Mouse (Mus musculus): ENCODE results near the gene Ankdd1b. TPM values are rescaled to one million over a fixed set of nuclear protein-coding genes. Genes with fewer than 3 reads are reported as not detected.

The Ankdd1b gene
- polyA plus RNA-seq, 1 experiment from 2014 or later, result not detected

DNA sequence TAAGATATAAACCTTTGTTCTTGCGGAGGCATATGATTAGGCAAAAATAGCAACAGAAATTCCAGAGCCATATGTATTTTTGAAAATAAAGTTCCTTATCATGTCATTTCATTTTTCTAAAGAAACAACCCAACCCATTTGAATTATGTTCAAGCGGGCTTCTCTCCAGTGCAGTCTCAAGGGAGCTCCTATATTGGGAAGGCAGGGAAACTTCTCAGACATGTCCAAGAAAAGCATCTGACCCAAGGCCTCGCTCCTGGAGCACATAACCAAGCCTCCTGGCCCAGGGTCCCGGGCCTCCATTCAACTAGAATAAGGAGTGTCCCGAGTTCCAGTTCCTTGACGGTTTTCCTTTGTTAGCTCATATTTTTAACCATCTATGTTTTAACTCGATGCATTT is 20.1 kb downstream of the Ankdd1b start:
- no peak for ATAC-seq (ENCODE audit: low read depth)
- H3K9ac ChIP-seq (replicated peaks; ENCODE audit: low read depth, low read length), result no peak overlapping the region
- no peak overlapping the region for H3K27ac ChIP-seq (ENCODE audit: low read depth, low read length)
- no peak overlapping the region for H3K4me2 ChIP-seq (ENCODE audit: low read depth, low read length)
- no peaks in the 10 kb centered on the region for H3K27me3 ChIP-seq (ENCODE audit: control insufficient read depth, insufficient read depth, low read length)
- H3K4me1 ChIP-seq (ENCODE audit: control insufficient read depth, insufficient read depth, low read length), result no peaks in the 10 kb centered on the region
- H3K9me3 ChIP-seq (ENCODE audit: control insufficient read depth, low read length), result no peaks in the 10 kb centered on the region
- no peaks in the 10 kb centered on the region for H3K36me3 ChIP-seq (ENCODE audit: control insufficient read depth, insufficient read depth, low read length)
- WGBS, result 89% methylated on average over 7 of the region's 7 CpGs
- no peak overlapping the region for H3K4me3 ChIP-seq (ENCODE audit: low read depth, low read length)

DNA sequence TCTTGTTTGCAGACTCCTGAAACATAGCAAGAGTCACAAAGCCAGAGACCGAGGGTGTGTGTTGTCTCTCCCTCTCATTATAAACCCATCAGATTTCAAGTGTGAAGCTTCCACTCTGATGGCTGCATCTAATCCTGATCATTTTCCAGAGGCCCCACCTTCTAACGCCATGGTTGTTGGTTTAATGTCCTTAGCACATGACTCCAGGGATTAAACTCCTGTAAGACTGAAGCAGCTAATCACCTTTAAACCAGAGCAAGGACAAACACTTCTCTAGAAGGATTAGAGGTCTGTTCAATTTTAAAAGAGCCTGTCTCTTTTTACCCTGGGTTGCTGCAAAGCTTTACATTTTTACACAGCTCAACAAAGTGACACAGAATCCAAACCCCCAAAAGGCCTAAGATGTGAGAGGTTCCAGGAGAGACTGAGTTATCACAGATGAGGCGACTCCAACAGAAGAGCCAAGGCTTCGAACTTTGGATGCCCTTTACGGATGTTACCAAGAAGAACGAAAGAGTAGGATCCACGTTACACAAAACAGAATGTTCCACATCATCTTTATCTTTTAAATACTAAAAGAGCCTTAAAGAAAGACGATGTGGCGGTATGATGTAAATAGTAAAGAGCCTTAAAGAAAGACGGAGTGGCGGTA is 20.7 kb downstream of the Ankdd1b start:
- no peak overlapping the region for H3K4me2 ChIP-seq (ENCODE audit: low read depth, low read length)
- H3K9me3 ChIP-seq (ENCODE audit: control insufficient read depth, low read length), result no peaks in the 10 kb centered on the region
- no peak overlapping the region for H3K27ac ChIP-seq (ENCODE audit: low read depth, low read length)
- no peaks in the 10 kb centered on the region for H3K36me3 ChIP-seq (ENCODE audit: control insufficient read depth, insufficient read depth, low read length)
- ATAC-seq (ENCODE audit: low read depth), result no peak
- H3K27me3 ChIP-seq (ENCODE audit: control insufficient read depth, insufficient read depth, low read length), result no peaks in the 10 kb centered on the region
- 85% methylated on average over 11 of the region's 11 CpGs for WGBS
- no peaks in the 10 kb centered on the region for H3K4me1 ChIP-seq (ENCODE audit: control insufficient read depth, insufficient read depth, low read length)
- H3K9ac ChIP-seq (replicated peaks; ENCODE audit: low read depth, low read length), result no peak overlapping the region
- no peak overlapping the region for H3K4me3 ChIP-seq (ENCODE audit: low read depth, low read length)

DNA sequence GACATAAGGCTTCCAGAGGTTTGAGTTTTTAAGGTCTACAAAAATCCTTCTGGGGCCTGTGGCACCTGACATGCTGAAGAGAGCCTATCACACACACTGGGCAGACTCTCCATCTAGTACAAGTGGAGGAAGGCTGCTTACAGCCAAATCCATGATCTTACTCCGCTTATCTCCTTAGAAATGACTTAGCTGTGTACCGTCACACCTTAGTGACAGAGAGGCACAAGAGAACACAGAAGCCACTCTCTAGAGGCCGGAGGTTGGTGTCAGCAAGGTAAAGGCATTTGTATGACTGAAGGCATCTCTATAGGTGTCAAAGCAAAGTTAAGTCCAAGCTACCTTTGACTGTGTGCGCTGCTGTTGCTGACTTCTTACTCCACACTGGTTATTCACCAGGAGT is 30.6 kb downstream of the Ankdd1b start:
- Histone ChIP-seq H3K36me3 (ENCODE audit: control insufficient read depth, insufficient read depth, low read length) (no peaks in the 10 kb centered on the region), H3K27me3 (ENCODE audit: control insufficient read depth, insufficient read depth, low read length) (no peaks in the 10 kb centered on the region), H3K4me2 (ENCODE audit: low read depth, low read length) (no peak overlapping the region), H3K9me3 (ENCODE audit: control insufficient read depth, low read length) (no peaks in the 10 kb centered on the region), H3K4me1 (ENCODE audit: control insufficient read depth, insufficient read depth, low read length) (no peaks in the 10 kb centered on the region), H3K27ac (ENCODE audit: low read depth, low read length) (no peak overlapping the region), H3K4me3 (ENCODE audit: low read depth, low read length) (no peak overlapping the region), H3K9ac (replicated peaks; ENCODE audit: low read depth, low read length) (no peak overlapping the region)
- 87% methylated on average over 4 of the region's 4 CpGs for WGBS
- no peak for ATAC-seq (ENCODE audit: low read depth)

DNA sequence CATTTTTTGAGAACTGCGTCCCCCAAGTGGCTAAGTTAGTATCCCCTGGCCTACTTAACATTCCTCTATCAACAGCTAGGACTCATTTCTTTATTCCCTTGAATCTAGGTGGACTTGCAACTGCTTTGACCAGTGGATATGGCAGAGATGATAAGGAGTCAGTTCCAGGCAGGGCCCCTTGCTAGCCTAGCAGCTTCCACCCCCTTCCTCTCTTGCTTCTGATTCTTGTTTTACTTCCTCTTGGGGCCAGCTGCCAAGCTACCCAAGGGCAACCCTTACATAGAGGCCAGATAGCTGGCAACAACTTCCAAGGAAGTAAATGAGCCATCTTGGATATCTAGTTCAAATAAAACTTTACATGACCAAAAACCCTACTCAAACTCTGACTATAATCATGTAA is 34.1 kb downstream of the Ankdd1b start:
- H3K27me3 ChIP-seq (ENCODE audit: control insufficient read depth, insufficient read depth, low read length), result no peaks in the 10 kb centered on the region
- no peak overlapping the region for H3K4me2 ChIP-seq (ENCODE audit: low read depth, low read length)
- no peaks in the 10 kb centered on the region for H3K4me1 ChIP-seq (ENCODE audit: control insufficient read depth, insufficient read depth, low read length)
- H3K9ac ChIP-seq (replicated peaks; ENCODE audit: low read depth, low read length), result no peak overlapping the region
- H3K36me3 ChIP-seq (ENCODE audit: control insufficient read depth, insufficient read depth, low read length), result no peaks in the 10 kb centered on the region
- WGBS, result 100% methylated on average over 1 of the region's 1 CpGs
- no peaks in the 10 kb centered on the region for H3K9me3 ChIP-seq (ENCODE audit: control insufficient read depth, low read length)
- H3K4me3 ChIP-seq (ENCODE audit: low read depth, low read length), result no peak overlapping the region
- H3K27ac ChIP-seq (ENCODE audit: low read depth, low read length), result no peak overlapping the region
- no peak for ATAC-seq (ENCODE audit: low read depth)

DNA sequence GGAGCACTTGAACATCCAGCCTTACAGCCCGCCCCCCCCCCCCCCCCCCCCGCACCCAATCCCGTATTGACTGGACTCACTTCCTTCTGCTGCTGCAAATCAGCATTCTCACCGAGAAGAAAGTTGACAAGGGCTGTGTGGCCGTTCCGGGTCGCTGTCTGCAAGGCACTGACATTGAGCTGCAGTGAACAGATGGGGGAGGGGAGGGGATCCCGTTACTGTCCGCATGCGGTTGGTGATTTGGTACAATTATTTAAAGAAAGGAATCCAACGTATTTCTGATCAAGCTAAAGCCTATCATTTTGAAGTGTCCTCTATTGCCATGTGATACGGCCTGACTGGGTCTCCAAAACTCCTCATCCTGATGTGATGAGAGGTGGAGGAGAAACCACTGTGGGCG is 35.2 kb downstream of the Ankdd1b start:
- Histone ChIP-seq H3K9ac (replicated peaks; ENCODE audit: low read depth, low read length) (no peak overlapping the region), H3K36me3 (ENCODE audit: control insufficient read depth, insufficient read depth, low read length) (no peaks in the 10 kb centered on the region), H3K27me3 (ENCODE audit: control insufficient read depth, insufficient read depth, low read length) (no peaks in the 10 kb centered on the region), H3K4me1 (ENCODE audit: control insufficient read depth, insufficient read depth, low read length) (no peaks in the 10 kb centered on the region), H3K4me3 (ENCODE audit: low read depth, low read length) (no peak overlapping the region), H3K9me3 (ENCODE audit: control insufficient read depth, low read length) (no peaks in the 10 kb centered on the region), H3K4me2 (ENCODE audit: low read depth, low read length) (no peak overlapping the region), H3K27ac (ENCODE audit: low read depth, low read length) (no peak overlapping the region)
- 51% methylated on average over 12 of the region's 13 CpGs for WGBS
- ATAC-seq (ENCODE audit: low read depth), result no peak

DNA sequence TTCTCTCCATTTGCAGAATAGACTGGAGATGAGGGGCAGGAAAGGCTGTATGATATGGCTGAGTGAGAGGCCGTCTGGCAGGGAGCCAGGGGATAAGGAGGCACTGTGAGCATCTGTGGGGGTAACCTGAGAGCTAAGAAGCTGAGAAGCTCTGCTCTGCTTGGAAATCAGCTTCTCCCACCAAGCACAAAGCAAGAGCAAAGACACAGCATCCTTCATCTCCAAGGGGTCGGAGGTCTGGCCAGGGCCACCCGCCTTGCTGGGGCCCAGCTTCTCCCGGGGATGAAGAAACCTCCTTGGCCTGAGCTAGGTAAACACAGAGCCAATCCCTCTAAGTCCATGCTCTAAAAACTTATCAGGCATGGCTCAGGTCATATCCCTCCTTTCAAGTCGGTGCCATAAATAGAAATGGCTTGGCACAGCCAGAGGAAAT is 36.1 kb downstream of the Ankdd1b start:
- WGBS, result 72% methylated on average over 5 of the region's 5 CpGs
- no peak for ATAC-seq (ENCODE audit: low read depth)
- no peak overlapping the region for H3K4me3 ChIP-seq (ENCODE audit: low read depth, low read length)

DNA sequence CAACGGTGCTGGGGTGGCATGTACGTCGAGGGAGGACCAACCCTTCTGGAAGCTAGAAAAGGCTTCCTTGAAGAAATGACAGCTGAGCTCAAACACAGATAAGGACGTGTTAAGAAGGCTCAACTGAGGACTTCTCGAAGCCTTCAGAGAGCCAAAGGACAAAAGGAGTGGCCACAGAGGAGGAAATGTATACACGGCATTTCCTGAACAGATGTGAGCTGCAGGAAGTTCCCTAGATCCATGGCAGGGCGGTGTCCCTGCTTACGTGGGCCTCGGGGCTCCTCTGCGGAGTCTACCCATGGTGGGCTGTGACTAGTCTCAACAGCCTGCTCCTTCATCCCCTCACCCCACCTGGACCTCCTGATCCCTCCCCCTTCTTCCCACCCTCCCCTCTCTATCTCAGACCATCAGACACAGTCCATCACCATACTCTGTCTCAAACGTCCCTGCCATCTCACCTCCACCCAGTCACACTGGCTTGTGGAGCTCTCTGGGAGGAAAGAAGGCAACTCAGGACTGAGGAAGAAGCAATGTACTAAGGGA is 37.3 kb downstream of the Ankdd1b start:
- Histone ChIP-seq H3K9ac (replicated peaks; ENCODE audit: low read depth, low read length) (no peak overlapping the region), H3K4me3 (ENCODE audit: low read depth, low read length) (no peak overlapping the region), H3K4me2 (ENCODE audit: low read depth, low read length) (no peak overlapping the region), H3K27me3 (ENCODE audit: control insufficient read depth, insufficient read depth, low read length) (no peaks in the 10 kb centered on the region), H3K36me3 (ENCODE audit: control insufficient read depth, insufficient read depth, low read length) (no peaks in the 10 kb centered on the region), H3K27ac (ENCODE audit: low read depth, low read length) (no peak overlapping the region), H3K9me3 (ENCODE audit: control insufficient read depth, low read length) (no peaks in the 10 kb centered on the region), H3K4me1 (ENCODE audit: control insufficient read depth, insufficient read depth, low read length) (no peaks in the 10 kb centered on the region)
- no peak for ATAC-seq (ENCODE audit: low read depth)
- 82% methylated on average over 11 of the region's 11 CpGs for WGBS

More for the DNA sequence above, 36.1 kb downstream of the Ankdd1b start:
- H3K27me3 ChIP-seq (ENCODE audit: control insufficient read depth, insufficient read depth, low read length), result no peaks in the 10 kb centered on the region
- no peaks in the 10 kb centered on the region for H3K36me3 ChIP-seq (ENCODE audit: control insufficient read depth, insufficient read depth, low read length)
- no peaks in the 10 kb centered on the region for H3K4me1 ChIP-seq (ENCODE audit: control insufficient read depth, insufficient read depth, low read length)
- no peak overlapping the region for H3K4me2 ChIP-seq (ENCODE audit: low read depth, low read length)
- H3K9me3 ChIP-seq (ENCODE audit: control insufficient read depth, low read length), result no peaks in the 10 kb centered on the region
- H3K27ac ChIP-seq (ENCODE audit: low read depth, low read length), result no peak overlapping the region
- H3K9ac ChIP-seq (replicated peaks; ENCODE audit: low read depth, low read length), result no peak overlapping the region

DNA sequence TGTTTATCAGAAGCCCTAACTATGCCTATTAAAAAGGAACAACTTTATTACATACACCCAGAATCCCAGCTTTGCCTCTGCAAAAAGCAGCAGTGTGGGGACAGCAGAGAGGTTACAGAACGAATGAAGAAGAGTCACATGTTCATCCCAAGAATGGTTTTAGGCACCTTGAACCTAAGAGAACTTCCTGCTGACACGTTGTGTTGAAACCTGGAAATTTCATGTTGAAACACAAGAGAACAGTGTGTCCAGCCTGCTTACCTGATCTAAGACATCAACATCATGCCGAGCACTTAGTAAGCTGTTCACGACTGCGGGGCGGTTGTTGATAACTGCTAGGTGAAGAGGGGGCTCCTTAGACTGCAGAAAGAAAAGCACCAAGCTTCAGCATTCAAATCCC is 38.0 kb downstream of the Ankdd1b start:
- ATAC-seq (ENCODE audit: low read depth), result no peak
- no peaks in the 10 kb centered on the region for H3K4me1 ChIP-seq (ENCODE audit: control insufficient read depth, insufficient read depth, low read length)
- H3K9ac ChIP-seq (replicated peaks; ENCODE audit: low read depth, low read length), result no peak overlapping the region
- H3K27me3 ChIP-seq (ENCODE audit: control insufficient read depth, insufficient read depth, low read length), result no peaks in the 10 kb centered on the region
- 90% methylated on average over 6 of the region's 6 CpGs for WGBS
- no peaks in the 10 kb centered on the region for H3K9me3 ChIP-seq (ENCODE audit: control insufficient read depth, low read length)
- no peaks in the 10 kb centered on the region for H3K36me3 ChIP-seq (ENCODE audit: control insufficient read depth, insufficient read depth, low read length)
- no peak overlapping the region for H3K4me3 ChIP-seq (ENCODE audit: low read depth, low read length)
- no peak overlapping the region for H3K4me2 ChIP-seq (ENCODE audit: low read depth, low read length)
- H3K27ac ChIP-seq (ENCODE audit: low read depth, low read length), result no peak overlapping the region

DNA sequence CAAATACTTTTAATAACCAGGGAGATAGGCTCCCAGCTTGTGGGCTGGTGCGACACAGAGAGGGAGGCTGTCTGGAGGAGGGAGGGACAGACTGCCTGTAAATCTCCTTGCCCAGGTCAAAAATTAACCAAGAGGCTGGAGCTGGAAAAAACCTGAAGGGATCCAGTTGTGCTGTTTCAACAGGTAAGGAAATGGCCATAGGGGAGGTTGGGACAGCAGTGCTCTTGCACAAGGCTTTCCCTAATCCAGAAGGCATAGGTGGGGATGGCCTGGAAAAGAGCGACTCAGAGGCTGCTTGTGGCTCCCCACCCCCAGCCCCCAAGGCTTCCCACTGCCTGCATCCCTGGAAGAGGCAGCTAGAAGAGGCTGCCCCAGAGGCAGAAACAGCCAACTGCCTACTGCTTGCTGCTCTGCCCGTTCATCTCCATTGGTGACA is 38.6 kb downstream of the Ankdd1b start:
- Histone ChIP-seq H3K4me1 (ENCODE audit: control insufficient read depth, insufficient read depth, low read length) (no peaks in the 10 kb centered on the region), H3K4me2 (ENCODE audit: low read depth, low read length) (no peak overlapping the region), H3K4me3 (ENCODE audit: low read depth, low read length) (no peak overlapping the region), H3K9ac (replicated peaks; ENCODE audit: low read depth, low read length) (no peak overlapping the region), H3K27ac (ENCODE audit: low read depth, low read length) (no peak overlapping the region), H3K36me3 (ENCODE audit: control insufficient read depth, insufficient read depth, low read length) (no peaks in the 10 kb centered on the region), H3K27me3 (ENCODE audit: control insufficient read depth, insufficient read depth, low read length) (no peaks in the 10 kb centered on the region), H3K9me3 (ENCODE audit: control insufficient read depth, low read length) (no peaks in the 10 kb centered on the region)
- ATAC-seq (ENCODE audit: low read depth), result no peak
- 57% methylated on average over 3 of the region's 3 CpGs for WGBS

Measured in neural tube, embryonic 14.5 days (tissue).